Mouse (Mus musculus): ENCODE results near the gene Ttc16.

Gene Ttc16

GRCm38 (mm10) chr2:32720053-32720452, 55.4 kb downstream of the Ttc16 start:
- no peak for DNase-seq (ENCODE audit: extremely low spot score, low read depth, low spot score)

DNA sequence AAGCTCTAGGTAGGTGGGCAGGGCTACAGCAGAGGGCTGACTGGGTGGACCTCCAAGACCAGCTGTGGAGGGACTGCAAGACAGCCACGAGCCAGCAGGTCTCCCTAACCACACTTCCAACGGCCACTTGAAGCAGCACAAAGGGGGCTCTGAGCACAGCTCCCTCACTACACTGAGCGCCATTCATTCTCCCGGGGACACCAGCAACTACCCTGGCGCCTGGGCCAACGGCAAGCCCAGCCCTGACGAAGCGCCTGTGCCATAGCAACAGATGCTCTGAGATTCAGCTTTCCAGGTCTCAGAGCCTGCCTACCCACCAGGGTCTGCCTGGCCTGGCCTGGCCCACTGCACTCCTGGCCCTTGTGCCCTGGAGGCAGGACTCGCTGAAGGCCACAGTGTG, 56.7 kb downstream of the Ttc16 start:
- no peak for DNase-seq (ENCODE audit: extremely low spot score, low read depth, low spot score)

GRCm38 (mm10) chr2:32714987-32715425, 60.4 kb downstream of the Ttc16 start:
- no peak for DNase-seq (ENCODE audit: extremely low spot score, low read depth, low spot score)

- DNase-seq (ENCODE audit: extremely low spot score, low read depth, low spot score): no peak
These were observed 61.1 kb downstream of the Ttc16 start for GRCm38 (mm10) chr2:32714117-32714986.

DNA sequence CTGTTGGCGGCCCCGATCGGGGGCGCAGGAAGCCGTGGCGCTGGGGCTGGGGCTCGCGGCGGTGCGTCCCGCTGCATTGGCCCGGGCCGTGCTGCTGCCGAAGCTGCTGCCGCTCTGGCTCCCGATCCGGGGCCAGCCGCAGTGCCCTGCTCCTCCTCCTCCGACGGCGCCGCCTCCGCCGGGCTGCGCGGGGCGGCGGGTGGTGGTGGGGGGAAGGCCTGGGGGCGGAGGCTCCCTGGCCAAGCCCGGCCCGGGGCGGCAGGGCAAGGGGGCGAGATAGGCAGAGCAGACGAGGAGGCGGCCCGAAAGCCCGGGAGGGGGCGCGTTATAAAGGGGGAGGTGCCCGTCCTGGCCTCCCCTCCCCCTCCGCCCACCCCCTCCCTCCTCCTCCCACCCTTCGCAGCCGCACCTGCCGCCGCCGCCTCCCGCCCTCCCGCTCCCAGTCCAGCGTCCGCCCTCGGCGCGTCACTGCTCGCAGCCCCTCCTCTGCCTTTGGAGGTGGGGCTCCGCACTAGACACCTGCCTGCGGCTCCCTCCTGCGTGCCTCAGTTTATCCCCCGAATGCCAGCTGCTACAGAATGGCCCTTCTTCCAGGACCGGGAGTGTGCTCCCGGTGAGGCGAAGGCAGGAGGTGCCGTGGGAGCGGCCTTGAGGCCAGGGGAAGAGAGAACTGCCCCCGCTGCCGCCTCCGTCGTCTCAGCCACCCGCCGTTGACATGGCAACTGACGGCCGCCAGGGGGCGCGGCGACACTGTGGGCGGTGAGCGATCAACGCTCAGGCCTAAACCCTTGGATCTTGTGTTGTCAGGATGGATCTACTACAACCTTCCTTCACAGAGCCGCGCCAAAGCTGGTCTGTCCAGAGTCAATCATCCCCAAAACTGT, 62.3 kb downstream of the Ttc16 start, which contains the start of gene Cdk9:
Gene Cdk9, minus strand, starts transcription at position 143 of the 884 bp plus-strand sequence.
- peak; percentile 50 for DNase-seq (ENCODE audit: extremely low spot score, low read depth, low spot score)

GRCm38 (mm10) chr2:32712586-32712933, 62.9 kb downstream of the Ttc16 start:
- no peak for DNase-seq (ENCODE audit: extremely low spot score, low read depth, low spot score)

DNA sequence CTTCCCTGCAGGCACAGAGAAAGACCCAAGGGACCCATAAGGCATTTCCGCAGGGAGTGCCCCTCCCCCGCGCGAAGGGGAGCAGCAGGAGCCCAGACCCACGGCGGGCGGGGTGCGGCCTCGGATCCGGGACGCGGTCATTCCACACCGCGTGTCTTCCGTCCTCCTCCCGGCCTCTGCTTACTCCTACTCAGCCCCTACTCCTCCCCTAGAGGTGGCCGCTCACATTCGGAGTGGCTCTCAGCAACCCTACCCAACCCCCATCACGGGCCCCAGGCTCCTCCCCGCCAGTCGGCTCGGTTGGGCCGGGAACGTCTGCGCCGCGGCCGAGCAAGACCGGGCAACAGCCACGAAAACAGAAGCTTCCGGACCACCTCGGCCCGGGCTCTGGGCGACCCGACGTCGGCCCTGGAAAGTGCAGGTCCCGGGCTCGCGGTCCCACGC, 63.3 kb downstream of the Ttc16 start:
- no peak for DNase-seq (ENCODE audit: extremely low spot score, low read depth, low spot score)

DNA sequence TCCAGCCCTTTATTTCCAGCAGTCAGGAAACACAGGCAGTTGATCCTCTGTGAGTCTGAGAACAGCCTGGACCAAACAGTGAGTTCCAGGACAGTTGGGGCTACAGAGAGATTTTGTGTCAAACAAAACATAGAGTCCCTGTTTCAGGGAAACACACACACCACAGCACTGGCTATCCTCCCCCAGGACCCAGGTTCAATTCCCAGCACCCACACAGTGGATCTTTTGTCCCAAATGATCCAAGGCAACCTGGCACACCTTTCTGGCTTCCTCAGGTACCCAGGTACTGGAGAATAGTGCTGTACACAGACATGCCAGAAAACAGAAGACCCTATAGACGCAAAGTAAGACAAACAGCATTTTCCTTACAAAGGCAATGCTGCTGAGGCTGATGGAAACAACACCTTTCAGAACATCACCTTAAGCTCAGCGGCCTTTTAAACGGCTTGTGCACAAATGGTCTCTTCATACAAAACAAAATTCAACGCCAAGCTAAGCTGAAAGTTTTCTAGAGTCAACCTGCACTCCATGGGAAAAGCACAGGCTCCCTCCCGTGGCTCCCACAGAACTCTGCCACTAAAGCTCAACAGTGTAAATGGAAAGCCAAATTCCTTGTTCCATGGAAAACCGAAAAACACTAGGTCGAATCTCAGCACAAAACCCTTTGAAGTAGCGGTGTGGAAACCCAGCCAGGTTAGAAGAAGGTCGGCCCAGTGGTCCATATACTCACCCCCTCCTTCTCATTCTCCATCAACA, 64.0 kb downstream of the Ttc16 start:
- no peak for DNase-seq (ENCODE audit: extremely low spot score, low read depth, low spot score)

DNA sequence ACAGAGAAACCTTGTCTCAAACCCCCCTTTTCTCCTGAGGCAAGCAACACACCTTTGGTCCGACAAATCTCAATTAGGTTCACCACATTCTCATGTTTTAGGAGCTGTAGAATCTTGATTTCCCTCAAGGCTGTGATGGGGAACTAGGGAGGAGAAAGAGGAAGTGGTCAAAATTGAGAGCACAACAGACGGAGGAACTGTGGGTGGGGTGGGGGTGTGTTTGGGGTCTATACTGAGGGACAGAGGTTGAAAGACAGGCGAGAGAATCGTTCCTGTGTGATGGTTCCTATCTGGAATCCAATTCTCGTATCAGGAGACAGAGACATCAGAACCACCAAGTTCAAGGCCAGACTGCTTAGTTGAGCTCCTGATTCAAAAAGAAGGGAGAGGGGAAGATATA, 65.0 kb downstream of the Ttc16 start:
- DNase-seq (ENCODE audit: extremely low spot score, low read depth, low spot score): no peak

DNA sequence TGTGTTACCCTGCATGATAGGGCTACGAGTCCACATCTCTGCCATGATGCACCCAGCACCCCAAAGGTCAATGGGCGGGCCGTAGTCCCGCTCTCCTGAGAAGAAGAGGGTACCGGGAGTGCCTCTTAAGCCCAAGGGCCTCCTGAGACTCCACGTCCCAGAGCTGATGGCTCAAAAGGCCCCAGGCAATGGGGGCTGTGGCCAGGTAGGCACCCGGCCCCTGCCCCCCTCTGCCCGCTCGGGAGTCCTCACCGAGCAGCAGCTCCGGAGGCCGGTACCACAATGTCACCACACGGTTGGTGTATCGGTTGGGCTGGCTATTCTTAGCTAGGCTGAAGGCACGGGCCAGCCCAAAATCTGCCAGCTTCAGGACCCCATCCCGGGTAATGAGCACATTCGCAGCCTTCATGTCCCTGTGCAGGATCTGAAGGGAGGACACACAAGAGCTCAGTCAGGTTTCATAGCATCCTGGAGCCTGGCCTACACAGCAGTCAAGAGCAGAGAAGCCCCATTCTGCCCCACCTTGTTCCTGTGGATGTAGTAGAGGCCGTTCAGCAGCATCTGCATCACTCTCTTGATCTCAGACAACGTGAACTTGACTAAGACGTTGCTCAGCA, 65.8 kb downstream of the Ttc16 start:
- DNase-seq (ENCODE audit: extremely low spot score, low read depth, low spot score): no peak

DNA sequence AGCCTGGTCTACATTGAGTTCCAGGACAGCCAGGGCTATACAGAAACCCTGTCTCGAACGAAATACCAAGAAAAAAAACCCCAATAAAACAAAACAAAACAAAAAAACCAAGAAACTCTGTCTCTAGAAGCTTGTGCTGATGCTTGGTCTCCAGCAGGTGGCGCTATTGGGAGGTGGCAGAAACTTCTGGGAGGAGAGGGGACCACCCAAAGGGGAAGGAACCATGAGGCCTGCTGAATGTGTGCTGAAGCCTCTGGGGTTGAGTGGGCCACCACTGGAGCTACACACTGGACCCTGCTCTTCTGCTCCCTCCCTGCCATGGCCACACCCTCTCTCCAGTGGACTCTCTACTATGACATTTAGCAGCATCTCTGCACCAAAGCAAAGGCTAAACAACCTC, 66.8 kb downstream of the Ttc16 start:
- DNase-seq (ENCODE audit: extremely low spot score, low read depth, low spot score): no peak
